Mouse (Mus musculus) kidney, adult 2 months (tissue): ENCODE results near the gene Leprot. TPM values are rescaled to one million over a fixed set of nuclear protein-coding genes. Genes with fewer than 3 reads are reported as not detected.

Experiments
- DNase-seq: peaks from one replicate; pipeline ENCODE4 v3.0.0; 2021
- H3K27ac ChIP-seq: fragments of 200-500 bp; 2 replicates; pipeline ENCODE4 v1.5.1; 2012; ENCODE audit warnings: low read depth, low read length, control low read depth, inconsistent platforms; ENCODE audit not compliant: insufficient read depth
- H3K27me3 ChIP-seq: fragments of 200-500 bp; replicated peaks from 2 replicates; pipeline ENCODE4 v1.6.1; 2012; ENCODE audit warnings: mild to moderate bottlenecking, moderate library complexity, low read length, inconsistent platforms; ENCODE audit not compliant: control insufficient read depth, insufficient read depth
- H3K36me3 ChIP-seq: fragments of 200-500 bp; 2 replicates; pipeline ENCODE4 v1.6.1; 2012; ENCODE audit warnings: mild to moderate bottlenecking, moderate library complexity, low read length, inconsistent platforms; ENCODE audit not compliant: control insufficient read depth, insufficient read depth
- H3K4me1 ChIP-seq: fragments of 200-500 bp; 2 replicates; pipeline ENCODE4 v1.6.1; 2011; ENCODE audit warnings: low read length; ENCODE audit not compliant: control insufficient read depth, insufficient read depth
- H3K4me3 ChIP-seq: fragments of 200-500 bp; 2 replicates; pipeline ENCODE4 v1.5.1; 2011; ENCODE audit warnings: mild to moderate bottlenecking, low read depth, low read length, control low read depth; ENCODE audit not compliant: insufficient read depth
- CTCF ChIP-seq: fragments of 200-500 bp; conservative IDR thresholded peaks from 2 replicates; pipeline ENCODE4 v1.5.1; 2011; ENCODE audit warnings: low read depth, mild to moderate bottlenecking, control low read depth, low read length, moderate library complexity, mixed read lengths; ENCODE audit not compliant: insufficient read depth, insufficient read length
- POLR2A ChIP-seq: fragments of 200-500 bp; IDR thresholded peaks from one replicate; pipeline ENCODE4 v1.6.1; 2011; ENCODE audit warnings: low read depth, low read length, control low read depth
- WGBS: fragments of 180-500 bp; shearing (Covaris S2); methylation state at CpG from one replicate; pipeline ENCODE4 v1.1.7; 2018; 5-methylcytosine and 5-hydroxymethylcytosine counted together
- polyA plus RNA-seq: library from polyadenylated mRNA; depleted of rRNA; stranded (reverse); fragments of >200 nt; gene quantifications from 2 replicates; pipeline ENCODE4 v1.2.3, GENCODE M21; 2012

The Leprot gene
- polyA plus RNA-seq, 1 experiment: 71.7 TPM

GRCm38 (mm10) chr4:101682620-101683019, 35.1 kb downstream of the Leprot start:
- Histone ChIP-seq H3K36me3 (no peaks in the 10 kb centered on the region), H3K4me3 (no peak overlapping the region), H3K4me1 (no peaks in the 10 kb centered on the region), H3K27me3 (no peaks in the 10 kb centered on the region), H3K27ac (no peak overlapping the region)
- no peak for DNase-seq
- TF ChIP-seq POLR2A: no peak
- TF ChIP-seq CTCF: no peak
- 93% methylated on average over 4 of the region's 4 CpGs for WGBS

GRCm38 (mm10) chr4:101683086-101683485, 35.6 kb downstream of the Leprot start:
- 82% methylated on average over 3 of the region's 3 CpGs for WGBS
- no peak for DNase-seq
- H3K4me3 ChIP-seq: no peak overlapping the region
- TF ChIP-seq POLR2A (no peak), CTCF (no peak; the same call in 1 of the 2 replicates)
- H3K36me3 ChIP-seq: no peaks in the 10 kb centered on the region
- H3K27me3 ChIP-seq: no peaks in the 10 kb centered on the region
- H3K4me1 ChIP-seq: no peaks in the 10 kb centered on the region
- no peak overlapping the region for H3K27ac ChIP-seq

GRCm38 (mm10) chr4:101684821-101685220, 37.3 kb downstream of the Leprot start:
- no peak for TF ChIP-seq POLR2A
- no peak for TF ChIP-seq CTCF
- WGBS: 80% methylated on average over 3 of the region's 3 CpGs
- Histone ChIP-seq H3K27me3 (no peaks in the 10 kb centered on the region), H3K4me3 (no peak overlapping the region), H3K27ac (no peak overlapping the region), H3K36me3 (no peaks in the 10 kb centered on the region), H3K4me1 (no peaks in the 10 kb centered on the region)
- no peak for DNase-seq

- TF ChIP-seq POLR2A (no peak), CTCF (no peak)
- 78% methylated on average over 13 of the region's 13 CpGs for WGBS
- no peak overlapping the region for H3K27ac ChIP-seq
- H3K4me3 ChIP-seq: no peak overlapping the region
- H3K36me3 ChIP-seq: no peaks in the 10 kb centered on the region
- no peaks in the 10 kb centered on the region for H3K27me3 ChIP-seq
- H3K4me1 ChIP-seq: no peaks in the 10 kb centered on the region
- DNase-seq: no peak
These were observed 38.8 kb downstream of the Leprot start for GRCm38 (mm10) chr4:101686227-101686810.

GRCm38 (mm10) chr4:101689241-101689640, 41.7 kb downstream of the Leprot start:
- H3K4me3 ChIP-seq: no peak overlapping the region
- TF ChIP-seq CTCF: no peak
- TF ChIP-seq POLR2A: no peak
- H3K27me3 ChIP-seq: no peaks in the 10 kb centered on the region
- no peaks in the 10 kb centered on the region for H3K36me3 ChIP-seq
- no peak for DNase-seq
- H3K4me1 ChIP-seq: no peaks in the 10 kb centered on the region
- peak overlapping the region; percentile 60 for H3K27ac ChIP-seq
- 70% methylated on average over 4 of the region's 4 CpGs for WGBS

- H3K27me3 ChIP-seq: no peaks in the 10 kb centered on the region
- H3K4me1 ChIP-seq: no peaks in the 10 kb centered on the region
- DNase-seq: peak; percentile 56
- no peak for TF ChIP-seq POLR2A
- TF ChIP-seq CTCF: no peak
- 65% methylated on average over 5 of the region's 5 CpGs for WGBS
- H3K36me3 ChIP-seq: no peaks in the 10 kb centered on the region
- peak overlapping the region; percentile 63 for H3K27ac ChIP-seq
- no peak overlapping the region for H3K4me3 ChIP-seq
These were observed 42.1 kb downstream of the Leprot start for GRCm38 (mm10) chr4:101689645-101690044.

GRCm38 (mm10) chr4:101692892-101693291, 45.4 kb downstream of the Leprot start:
- H3K36me3 ChIP-seq: no peaks in the 10 kb centered on the region
- TF ChIP-seq POLR2A (no peak), CTCF (no peak)
- H3K27me3 ChIP-seq: no peaks in the 10 kb centered on the region
- peak; percentile 43 for DNase-seq
- no peak overlapping the region for H3K27ac ChIP-seq
- H3K4me1 ChIP-seq: no peaks in the 10 kb centered on the region
- no peak overlapping the region for H3K4me3 ChIP-seq
- WGBS: 48% methylated on average over 4 of the region's 4 CpGs
